Mouse (Mus musculus) midbrain, embryonic 10.5 days (tissue): Measurements from ENCODE around the gene Bhlhe40. TPM values are rescaled to one million over a fixed set of nuclear protein-coding genes. Genes with fewer than 3 reads are reported as not detected.
A peak's percentile ranks its signal among the peaks of the same experiment; 100 is the strongest.

ENCODE experiments used
- DNase-seq: peaks from one replicate; pipeline ENCODE4 v3.0.0-alpha.2; 2017; ENCODE audit warnings: low spot score
- H3K27ac ChIP-seq: fragments of 300-500 bp; sonication (generic); replicated peaks from 2 replicates; pipeline ENCODE4 v1.5.1; 2016; ENCODE audit warnings: mild to moderate bottlenecking
- H3K27me3 ChIP-seq: fragments of 300-500 bp; sonication (generic); 2 replicates; pipeline ENCODE4 v1.6.1; 2016; ENCODE audit warnings: low read depth, mild to moderate bottlenecking; ENCODE audit not compliant: poor library complexity, severe bottlenecking
- H3K36me3 ChIP-seq: fragments of 300-500 bp; sonication (generic); 2 replicates; pipeline ENCODE4 v1.6.1; 2016; ENCODE audit warnings: mild to moderate bottlenecking, moderate library complexity
- H3K4me1 ChIP-seq: fragments of 300-500 bp; sonication (generic); 2 replicates; pipeline ENCODE4 v1.6.1; 2016
- H3K4me3 ChIP-seq: fragments of 300-500 bp; sonication (generic); 2 replicates; pipeline ENCODE4 v1.5.1; 2016; ENCODE audit warnings: mild to moderate bottlenecking, moderate library complexity
- H3K9me3 ChIP-seq: fragments of 300-500 bp; sonication (generic); replicated peaks from 2 replicates; pipeline ENCODE4 v1.6.1; 2016; ENCODE audit warnings: mild to moderate bottlenecking
- WGBS: fragments of 180-500 bp; shearing (Covaris S2); methylation state at CpG from one replicate; pipeline ENCODE4 v1.1.7; 2016; 5-methylcytosine and 5-hydroxymethylcytosine counted together
- polyA plus RNA-seq: library from polyadenylated mRNA; unstranded; fragments of >200 nt; fragmentation: Nextera tagmentation; extraction: Ambion mirVana; gene quantifications from 2 replicates; pipeline ENCODE4 v1.2.1, GENCODE M21; 2016

Bhlhe40 gene
- polyA plus RNA-seq: 1.8 and 1.9 TPM in 2 replicates

DNA sequence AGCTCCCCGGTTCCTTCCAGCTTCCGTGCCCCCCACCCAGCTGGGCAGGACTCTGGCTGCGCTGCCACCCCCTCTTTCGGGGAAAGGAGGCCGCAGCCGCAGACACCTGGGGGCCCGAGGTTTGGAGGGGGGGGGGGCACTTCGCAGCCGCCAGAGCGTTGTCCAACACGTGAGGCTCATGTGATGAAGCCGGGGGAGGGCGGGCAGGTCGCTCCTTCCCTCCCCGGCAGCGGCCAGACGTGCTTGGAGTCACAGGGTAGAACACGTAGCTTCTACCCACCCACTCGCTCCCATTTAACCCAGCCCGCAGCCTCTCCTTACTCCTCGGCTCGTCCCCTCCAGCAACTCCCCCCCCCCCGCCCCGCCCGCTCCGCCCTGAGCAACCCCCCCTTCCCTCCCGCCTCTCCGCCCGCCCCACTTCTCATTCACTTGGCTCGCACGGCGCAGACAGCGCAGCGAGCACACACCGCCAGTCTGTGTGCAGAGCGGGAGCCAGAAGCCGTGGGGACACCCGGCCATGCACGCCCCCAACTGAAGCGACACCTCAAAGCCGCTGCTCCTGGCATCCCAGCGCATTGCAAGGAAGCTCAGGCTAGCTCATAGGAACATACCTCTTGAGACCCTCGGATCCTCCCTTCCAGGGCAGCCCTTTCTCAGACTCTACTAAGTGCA, at the start of gene Bhlhe40:
TSS of gene Bhlhe40 (plus strand) at position 424 of the 672 bp plus-strand sequence.
- H3K4me3 ChIP-seq: peak within 1 kb of the TSS; percentile 70
- peak within 1 kb of the TSS; percentile 91 for H3K27ac ChIP-seq
- H3K9me3 ChIP-seq: no peaks in the 10 kb centered on the region
- peaks cover 75% of the 10 kb centered on the region for H3K27me3 ChIP-seq
- peaks cover 36% of the 10 kb centered on the region for H3K4me1 ChIP-seq
- H3K36me3 ChIP-seq: peaks cover 6% of the 10 kb centered on the region; the same call in 1 of the 2 replicates
- peak; percentile 75 for DNase-seq
- 0% methylated on average over 36 of the region's 43 CpGs for WGBS

DNA sequence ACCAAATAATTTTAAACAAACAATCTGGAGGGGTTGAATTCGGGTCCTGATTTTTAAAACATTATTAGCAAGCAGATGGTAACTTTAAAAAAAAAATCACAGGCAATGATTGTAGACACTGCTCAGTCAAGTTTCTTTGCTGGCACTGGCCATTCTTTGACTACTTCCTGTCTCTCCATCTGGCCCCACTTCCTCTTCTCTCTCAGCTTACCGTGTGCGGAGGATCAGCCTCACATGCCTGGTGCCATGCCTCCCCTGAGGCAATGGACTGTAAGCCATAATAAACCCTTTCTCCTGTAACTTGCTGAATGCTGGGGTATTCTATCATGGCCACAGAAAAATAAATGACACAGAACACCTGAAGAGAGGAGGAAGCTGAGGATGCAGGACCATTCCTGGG, 48.8 kb upstream of the Bhlhe40 start:
- DNase-seq: no peak
- WGBS: 88% methylated on average over 3 of the region's 3 CpGs

DNA sequence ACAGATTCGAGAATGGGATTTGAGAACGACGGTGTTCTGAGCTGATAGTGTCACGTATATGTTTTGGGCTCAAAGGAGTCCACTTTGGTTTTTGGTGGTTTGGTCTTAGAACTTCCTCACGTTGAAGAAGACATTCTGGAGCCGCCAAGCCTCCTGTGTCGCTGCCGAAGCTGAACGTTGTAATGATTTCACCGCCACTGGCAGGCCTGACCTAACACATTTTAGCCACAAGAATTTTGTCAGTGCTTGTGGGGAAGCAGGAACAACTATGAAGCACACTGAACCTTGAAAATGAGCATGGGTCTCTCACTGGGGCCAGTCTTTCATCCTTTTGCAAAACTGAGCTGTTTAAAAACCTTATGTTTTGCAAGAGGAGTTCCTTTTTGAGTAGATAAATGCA, 42.4 kb upstream of the Bhlhe40 start:
- no peak for DNase-seq
- H3K9me3 ChIP-seq: no peaks in the 10 kb centered on the region
- no peak overlapping the region for H3K4me3 ChIP-seq
- H3K36me3 ChIP-seq: no peaks in the 10 kb centered on the region
- H3K4me1 ChIP-seq: no peaks in the 10 kb centered on the region
- WGBS: 93% methylated on average over 10 of the region's 10 CpGs
- no peaks in the 10 kb centered on the region for H3K27me3 ChIP-seq
- H3K27ac ChIP-seq: no peak overlapping the region

More for the DNA sequence above, 48.8 kb upstream of the Bhlhe40 start:
- no peaks in the 10 kb centered on the region for H3K36me3 ChIP-seq
- no peaks in the 10 kb centered on the region for H3K27me3 ChIP-seq
- no peaks in the 10 kb centered on the region for H3K9me3 ChIP-seq
- no peak overlapping the region for H3K4me3 ChIP-seq
- no peak overlapping the region for H3K27ac ChIP-seq
- no peaks in the 10 kb centered on the region for H3K4me1 ChIP-seq

DNA sequence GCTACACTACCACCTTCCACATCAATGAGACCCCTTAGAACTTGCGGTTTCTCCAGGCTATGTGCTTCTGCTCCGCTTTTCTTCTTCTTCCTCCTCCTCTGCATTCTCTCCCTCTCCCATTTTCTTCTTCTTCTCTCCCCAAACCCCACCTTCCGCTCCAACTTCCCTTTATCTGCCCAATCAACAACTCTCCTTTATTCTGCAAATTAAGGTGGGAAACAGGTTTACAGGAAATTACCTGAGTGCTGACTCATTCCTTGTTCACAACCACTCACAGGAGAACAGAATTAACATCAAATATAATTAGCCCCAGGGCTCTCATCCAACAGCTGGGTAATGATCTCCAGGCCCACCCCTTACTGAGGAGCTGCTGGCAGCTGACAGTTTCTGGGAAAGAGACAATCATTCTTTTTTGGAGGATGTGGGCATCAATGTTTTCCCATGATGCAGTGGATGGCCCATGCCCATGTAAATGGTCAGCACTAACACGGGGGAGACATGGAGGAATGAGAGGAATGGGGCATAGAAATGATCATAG, 37.3 kb upstream of the Bhlhe40 start:
- H3K4me3 ChIP-seq: no peak overlapping the region
- no peaks in the 10 kb centered on the region for H3K9me3 ChIP-seq
- no peaks in the 10 kb centered on the region for H3K27me3 ChIP-seq
- H3K4me1 ChIP-seq: no peaks in the 10 kb centered on the region
- no peaks in the 10 kb centered on the region for H3K36me3 ChIP-seq
- 91% methylated on average over 4 of the region's 4 CpGs for WGBS
- no peak overlapping the region for H3K27ac ChIP-seq
- DNase-seq: no peak

DNA sequence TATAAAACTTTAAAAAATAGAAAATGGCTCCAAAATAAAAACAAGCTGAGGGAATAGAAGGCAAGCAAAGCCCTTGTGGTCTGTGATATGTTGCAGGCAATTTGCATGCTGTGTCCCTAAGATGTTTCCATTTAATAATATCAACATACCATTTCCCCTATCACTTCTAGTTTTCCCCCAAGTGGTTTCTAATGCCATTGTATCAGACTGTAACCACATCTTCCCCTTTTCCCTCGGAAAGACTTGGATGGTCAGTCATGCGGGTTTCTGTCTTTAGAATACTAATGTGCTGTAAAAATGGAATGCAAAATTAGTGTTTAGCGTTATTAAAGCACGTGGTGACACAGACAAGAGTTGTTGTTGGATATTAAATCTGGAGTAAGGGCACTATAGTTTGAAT, 35.5 kb upstream of the Bhlhe40 start:
- DNase-seq: no peak
- no peak overlapping the region for H3K27ac ChIP-seq
- WGBS: 81% methylated on average over 4 of the region's 4 CpGs

DNA sequence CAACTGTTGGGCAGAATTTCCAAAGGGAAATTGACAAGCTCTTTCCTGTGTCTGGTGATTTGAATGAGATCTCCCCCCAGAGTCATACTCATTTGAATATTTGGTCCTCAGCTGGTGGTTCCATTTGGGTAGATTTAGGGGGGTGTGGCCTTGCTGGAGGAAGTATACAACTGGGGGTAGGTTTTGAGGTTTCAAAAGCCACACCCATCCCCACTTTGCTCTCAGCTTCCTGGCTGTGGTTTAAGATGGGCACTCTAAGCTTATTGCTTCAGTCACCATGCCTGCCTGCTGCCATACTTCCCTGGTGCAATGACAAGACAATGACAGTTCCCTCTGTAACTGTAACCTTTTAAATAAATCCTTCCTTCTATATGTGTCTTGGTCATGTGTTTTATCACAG, 29.7 kb upstream of the Bhlhe40 start:
- H3K27ac ChIP-seq: no peak overlapping the region
- no peaks in the 10 kb centered on the region for H3K4me1 ChIP-seq
- no peaks in the 10 kb centered on the region for H3K9me3 ChIP-seq
- no peak overlapping the region for H3K4me3 ChIP-seq
- no peaks in the 10 kb centered on the region for H3K36me3 ChIP-seq
- no peak for DNase-seq
- no peaks in the 10 kb centered on the region for H3K27me3 ChIP-seq

More for the DNA sequence above, 35.5 kb upstream of the Bhlhe40 start:
- H3K36me3 ChIP-seq: no peaks in the 10 kb centered on the region
- H3K4me3 ChIP-seq: no peak overlapping the region
- no peaks in the 10 kb centered on the region for H3K4me1 ChIP-seq
- no peaks in the 10 kb centered on the region for H3K27me3 ChIP-seq
- H3K9me3 ChIP-seq: no peaks in the 10 kb centered on the region

DNA sequence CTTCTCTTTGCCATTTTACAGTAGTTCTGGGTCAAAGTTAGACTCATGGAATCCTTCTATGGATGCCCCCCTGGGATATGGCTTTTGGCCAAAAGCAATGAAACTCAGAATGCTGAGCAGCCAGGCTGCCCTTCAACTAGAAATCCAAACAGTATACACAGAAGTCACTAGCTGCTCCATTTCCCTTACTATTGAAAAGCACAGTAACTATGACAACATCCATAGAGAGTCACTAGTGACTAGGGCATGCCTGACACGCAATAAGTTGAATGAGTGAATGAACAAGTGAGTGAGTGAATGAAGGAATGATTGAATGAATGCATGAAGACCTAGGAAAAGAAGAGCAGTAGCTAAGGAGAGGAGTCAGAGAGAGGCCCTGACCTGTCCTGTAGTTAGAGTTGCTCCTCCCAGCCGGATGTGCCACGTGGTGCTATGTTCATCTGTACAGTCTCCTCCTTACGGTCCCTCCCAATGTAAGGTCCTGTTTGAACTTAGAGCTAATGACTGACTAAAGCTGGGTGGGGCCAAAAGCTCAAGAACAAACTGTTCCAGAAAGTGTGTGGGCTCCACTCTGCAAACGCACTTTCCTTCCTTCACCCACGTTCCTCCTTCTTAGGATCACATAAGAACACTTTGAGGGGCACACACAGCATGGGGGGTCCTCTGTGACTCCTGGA, 22.1 kb upstream of the Bhlhe40 start:
- no peaks in the 10 kb centered on the region for H3K9me3 ChIP-seq
- DNase-seq: no peak
- H3K36me3 ChIP-seq: no peaks in the 10 kb centered on the region
- no peaks in the 10 kb centered on the region for H3K27me3 ChIP-seq
- H3K4me1 ChIP-seq: no peaks in the 10 kb centered on the region
- 91% methylated on average over 6 of the region's 6 CpGs for WGBS
- H3K27ac ChIP-seq: no peak overlapping the region
- H3K4me3 ChIP-seq: no peak overlapping the region

DNA sequence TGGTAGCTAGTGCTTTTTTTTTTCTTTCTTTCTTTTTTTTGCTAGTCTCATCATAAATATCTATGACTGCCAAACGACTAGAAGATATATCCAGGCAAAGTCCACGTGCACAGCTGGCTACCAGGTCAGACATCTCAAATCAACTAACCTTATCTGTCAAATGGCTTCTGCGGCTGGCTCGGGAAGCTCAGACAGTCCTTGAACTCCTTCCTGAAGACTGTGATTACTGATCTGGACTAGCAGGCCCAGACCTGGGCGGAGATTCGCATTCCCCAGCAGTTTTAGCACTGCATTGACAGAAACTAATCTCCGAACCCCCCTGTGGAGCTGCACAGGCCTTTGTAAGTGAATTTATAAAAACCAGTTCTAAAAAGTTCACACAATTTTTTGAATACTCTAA, 18.4 kb upstream of the Bhlhe40 start:
- 79% methylated on average over 7 of the region's 7 CpGs for WGBS
- Histone ChIP-seq H3K36me3 (no peaks in the 10 kb centered on the region), H3K9me3 (no peaks in the 10 kb centered on the region), H3K27me3 (no peaks in the 10 kb centered on the region), H3K4me3 (no peak overlapping the region), H3K27ac (no peak overlapping the region), H3K4me1 (no peaks in the 10 kb centered on the region)
- DNase-seq: no peak

DNA sequence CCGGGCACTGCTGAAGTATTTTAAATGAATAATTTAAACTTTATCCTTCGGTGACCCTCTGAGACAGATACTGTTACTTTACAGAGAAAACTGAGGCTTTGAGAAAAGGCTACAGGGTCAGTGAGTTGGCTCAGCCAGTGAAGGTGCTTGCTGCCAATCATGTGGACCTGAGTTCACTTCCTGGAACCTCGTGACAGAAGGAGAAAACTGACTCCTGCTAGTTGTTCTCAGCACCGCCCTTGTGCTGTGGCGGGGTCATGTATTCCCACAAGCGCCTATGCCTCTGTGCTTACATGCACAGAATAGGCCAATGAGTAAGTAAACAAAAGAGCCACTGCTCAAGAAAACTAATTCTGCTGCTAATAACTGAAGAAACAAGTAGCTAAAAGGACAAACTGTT, 17.4 kb upstream of the Bhlhe40 start:
- H3K9me3 ChIP-seq: no peaks in the 10 kb centered on the region
- 72% methylated on average over 6 of the region's 6 CpGs for WGBS
- no peaks in the 10 kb centered on the region for H3K4me1 ChIP-seq
- H3K27me3 ChIP-seq: no peaks in the 10 kb centered on the region
- H3K4me3 ChIP-seq: no peak overlapping the region
- H3K27ac ChIP-seq: no peak overlapping the region
- no peak for DNase-seq
- no peaks in the 10 kb centered on the region for H3K36me3 ChIP-seq

DNA sequence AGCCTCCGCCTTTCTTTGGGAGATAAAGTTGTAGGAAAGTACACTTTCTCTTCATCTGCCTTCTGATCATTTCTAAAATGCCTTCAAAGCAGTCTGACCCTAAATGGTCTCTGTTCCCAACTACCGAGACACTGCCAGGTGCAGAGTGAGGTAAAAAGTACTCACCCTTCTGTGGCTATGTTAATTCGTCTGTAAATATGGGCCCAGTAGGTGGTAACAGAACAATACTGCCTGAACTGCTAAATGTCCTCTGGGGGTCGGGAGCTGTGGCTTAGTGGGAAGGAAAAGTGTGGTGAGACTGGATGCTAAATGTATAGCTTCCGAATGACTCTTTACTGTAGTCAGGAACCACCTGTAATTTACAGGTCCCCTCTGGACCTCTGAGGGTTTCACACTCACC, 16.1 kb upstream of the Bhlhe40 start:
- WGBS: 46% methylated on average over 5 of the region's 5 CpGs
- H3K4me1 ChIP-seq: no peaks in the 10 kb centered on the region
- no peaks in the 10 kb centered on the region for H3K27me3 ChIP-seq
- H3K4me3 ChIP-seq: no peak overlapping the region
- H3K27ac ChIP-seq: no peak overlapping the region
- no peak for DNase-seq
- H3K9me3 ChIP-seq: no peaks in the 10 kb centered on the region
- H3K36me3 ChIP-seq: no peaks in the 10 kb centered on the region

DNA sequence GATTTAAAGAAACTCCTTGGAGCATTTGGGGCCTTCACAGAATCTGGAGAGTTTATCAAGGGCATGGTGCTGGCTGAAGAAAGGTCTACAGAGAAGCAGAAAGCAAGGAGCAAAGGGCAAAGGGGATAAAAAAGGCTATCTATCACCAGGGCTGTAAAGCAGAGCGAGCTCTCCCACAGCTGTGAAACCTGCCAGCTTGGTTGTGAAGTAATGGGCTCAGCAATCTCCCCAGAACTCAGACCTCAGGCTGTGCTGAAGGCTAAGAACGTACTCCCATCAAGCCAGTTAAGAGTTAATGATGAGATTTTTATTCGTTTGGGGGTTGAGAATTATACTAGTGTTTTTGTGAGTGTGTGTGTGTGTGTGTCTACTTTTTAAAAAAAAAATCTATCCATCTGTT, 13.3 kb upstream of the Bhlhe40 start:
- H3K4me1 ChIP-seq: no peaks in the 10 kb centered on the region
- H3K4me3 ChIP-seq: no peak overlapping the region
- H3K27me3 ChIP-seq: no peaks in the 10 kb centered on the region
- no peaks in the 10 kb centered on the region for H3K9me3 ChIP-seq
- no peak overlapping the region for H3K27ac ChIP-seq
- WGBS: 70% methylated on average over 3 of the region's 3 CpGs
- DNase-seq: no peak
- no peaks in the 10 kb centered on the region for H3K36me3 ChIP-seq

DNA sequence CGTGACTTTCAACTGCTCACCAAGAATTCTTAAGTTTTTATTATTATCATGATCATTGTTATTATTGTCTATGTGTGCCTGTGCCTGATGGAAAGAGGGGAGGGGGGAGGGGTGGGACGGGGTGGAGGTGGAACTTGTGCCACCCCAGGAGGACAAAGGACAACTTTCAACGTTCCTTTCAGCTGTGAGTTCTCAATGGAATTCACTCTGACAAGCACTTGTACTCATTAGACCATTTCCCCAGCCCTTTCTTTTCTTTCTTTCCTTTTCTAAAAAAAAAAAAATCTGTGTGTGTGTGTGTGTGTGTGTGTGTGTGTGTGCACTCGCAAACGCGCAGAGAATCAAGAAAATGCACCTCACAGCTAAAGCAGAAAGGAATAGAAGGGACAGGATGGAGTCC, 12.4 kb upstream of the Bhlhe40 start:
- H3K9me3 ChIP-seq: no peaks in the 10 kb centered on the region
- no peaks in the 10 kb centered on the region for H3K27me3 ChIP-seq
- H3K36me3 ChIP-seq: no peaks in the 10 kb centered on the region
- H3K4me1 ChIP-seq: no peaks in the 10 kb centered on the region
- no peak overlapping the region for H3K4me3 ChIP-seq
- 56% methylated on average over 6 of the region's 6 CpGs for WGBS
- no peak overlapping the region for H3K27ac ChIP-seq
- no peak for DNase-seq

DNA sequence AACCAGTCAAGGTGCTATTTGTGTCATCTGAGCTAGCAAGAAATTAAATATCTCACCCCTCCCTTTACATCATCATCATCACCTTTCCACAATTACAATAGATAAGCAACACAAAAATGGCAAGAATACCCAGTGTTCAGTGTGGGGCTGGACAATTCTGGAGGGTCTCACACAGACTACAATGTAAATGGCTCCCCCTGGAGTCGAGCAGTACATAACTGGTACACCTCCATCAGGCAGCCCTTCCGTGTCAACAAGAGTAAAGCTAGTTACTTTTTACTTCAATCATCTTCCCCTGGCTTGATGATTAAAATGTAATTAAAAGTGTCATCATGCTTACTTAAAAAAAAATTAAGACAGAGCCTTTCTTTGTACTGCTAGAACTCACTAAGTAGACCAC, 4.6 kb upstream of the Bhlhe40 start:
- 46% methylated on average over 2 of the region's 2 CpGs for WGBS
- Histone ChIP-seq H3K4me3 (no peak overlapping the region), H3K27me3 (peaks cover 33% of the 10 kb centered on the region), H3K9me3 (no peaks in the 10 kb centered on the region), H3K36me3 (no peaks in the 10 kb centered on the region), H3K4me1 (peaks cover 29% of the 10 kb centered on the region), H3K27ac (no peak overlapping the region)
- no peak for DNase-seq
